Mouse (Mus musculus): ENCODE results near the gene Ctla4. TPM values are rescaled to one million over a fixed set of nuclear protein-coding genes. Genes with fewer than 3 reads are reported as not detected.

Gene Ctla4
- polyA plus RNA-seq (2015; fragmentation: Nextera tagmentation; extraction: Ambion mirVana) = not detected in 2 replicates

DNA sequence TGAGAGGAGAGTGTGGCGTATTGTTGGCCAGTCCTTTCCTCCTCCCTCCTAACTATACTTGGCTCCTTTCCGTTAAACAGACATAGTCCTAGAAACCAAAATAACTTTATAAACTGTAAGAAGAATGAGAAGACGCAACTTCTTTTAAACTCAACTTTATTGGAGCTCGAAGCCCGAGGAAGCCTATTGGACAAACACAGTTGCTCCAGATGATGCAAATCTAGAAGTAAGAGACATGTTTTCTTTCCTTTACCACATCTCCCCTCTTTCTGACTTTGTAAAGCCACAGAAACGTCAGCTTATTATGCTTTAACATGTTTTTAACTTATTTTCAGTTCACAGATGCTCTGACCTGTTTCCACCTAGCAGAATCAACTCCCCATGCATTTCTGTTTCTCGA, at the start of gene Ctla4:
Gene Ctla4, plus strand, starts transcription at position 20 of the 400 bp plus-strand sequence.
- no peak within 1 kb of the TSS for H3K4me2 ChIP-seq
- WGBS = 84% methylated on average over 7 of the region's 7 CpGs
- no peaks in the 10 kb centered on the region for H3K36me3 ChIP-seq
- no peaks in the 10 kb centered on the region for H3K4me1 ChIP-seq
- H3K27ac ChIP-seq = no peak within 1 kb of the TSS
- no peak within 1 kb of the TSS for H3K4me3 ChIP-seq (replicated peaks)
- no peaks in the 10 kb centered on the region for H3K27me3 ChIP-seq
- H3K9ac ChIP-seq = no peak within 1 kb of the TSS
- H3K9me3 ChIP-seq (replicated peaks) = no peaks in the 10 kb centered on the region
- no peak for ATAC-seq (replicated peaks; ENCODE audit: low FRiP score)

DNA sequence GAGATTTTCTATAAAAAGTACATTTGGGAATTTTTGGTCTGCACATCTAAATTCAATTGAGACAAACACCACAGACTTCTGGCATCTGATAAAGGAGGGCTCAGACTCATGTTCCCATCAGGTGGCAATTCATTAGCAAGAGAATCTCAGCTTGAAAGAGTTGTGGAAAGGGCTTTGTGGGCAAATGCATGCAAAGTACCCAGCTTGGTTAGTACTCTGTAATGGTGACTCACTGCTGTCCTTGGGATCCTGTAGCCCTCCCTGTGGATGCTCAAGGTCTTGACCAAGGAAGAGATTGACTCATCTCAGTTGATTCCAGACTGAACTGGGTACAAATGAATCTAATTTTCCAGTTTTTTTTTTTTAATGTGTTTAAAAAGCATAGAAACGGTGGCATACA, 47.6 kb upstream of the Ctla4 start:
- WGBS = 74% methylated on average over 1 of the region's 1 CpGs
- ATAC-seq (replicated peaks; ENCODE audit: low FRiP score) = no peak
- no peaks in the 10 kb centered on the region for H3K4me1 ChIP-seq

DNA sequence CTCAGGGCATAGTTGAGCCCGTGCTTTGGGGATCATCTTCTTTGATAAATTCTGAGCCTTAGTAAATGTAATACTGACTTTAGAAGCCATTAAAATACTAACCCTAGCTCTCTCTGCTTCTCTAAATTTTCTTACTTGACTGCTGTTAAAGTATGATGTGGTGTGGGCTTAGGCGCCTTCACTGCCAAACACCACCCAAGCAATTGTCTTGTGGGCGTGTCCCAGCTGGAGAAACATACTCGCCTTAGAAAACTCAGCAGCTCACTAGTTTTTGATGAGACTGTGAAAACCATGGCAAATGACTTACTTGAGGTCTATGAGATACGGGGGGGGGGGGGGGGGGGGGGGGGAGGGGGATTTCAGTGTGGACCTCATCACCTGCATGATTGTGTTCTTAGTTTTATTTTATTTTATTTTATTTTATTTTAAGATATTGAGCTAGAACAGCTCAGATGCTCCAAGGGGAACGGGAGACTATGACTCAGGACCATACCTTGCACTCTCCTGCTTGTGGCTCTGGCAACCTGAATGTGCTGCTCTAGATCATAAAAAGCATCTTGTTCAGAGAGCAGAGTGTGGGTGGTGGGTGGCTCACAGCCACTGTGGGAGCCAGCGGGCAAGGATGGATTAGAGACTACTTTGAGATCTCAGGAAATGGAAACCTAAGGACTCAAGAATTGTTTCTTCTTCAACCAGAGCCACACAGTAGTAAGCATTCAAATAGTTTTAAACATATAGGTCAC, 41.3 kb upstream of the Ctla4 start:
- ATAC-seq (replicated peaks; ENCODE audit: low FRiP score) = no peak
- Histone ChIP-seq H3K9me3 (replicated peaks) (no peaks in the 10 kb centered on the region), H3K27ac (no peak overlapping the region), H3K4me2 (no peak overlapping the region), H3K4me3 (replicated peaks) (no peak overlapping the region), H3K36me3 (no peaks in the 10 kb centered on the region), H3K4me1 (no peaks in the 10 kb centered on the region), H3K27me3 (no peaks in the 10 kb centered on the region), H3K9ac (no peak overlapping the region)
- WGBS = 92% methylated on average over 6 of the region's 7 CpGs

More for the DNA sequence above, 47.6 kb upstream of the Ctla4 start:
- Histone ChIP-seq H3K36me3 (no peaks in the 10 kb centered on the region), H3K9me3 (replicated peaks) (no peaks in the 10 kb centered on the region), H3K9ac (no peak overlapping the region), H3K4me2 (no peak overlapping the region), H3K27ac (no peak overlapping the region), H3K4me3 (replicated peaks) (no peak overlapping the region), H3K27me3 (no peaks in the 10 kb centered on the region)

GRCm38 (mm10) chr1:60846616-60847275, 40.1 kb upstream of the Ctla4 start:
- no peak for ATAC-seq (replicated peaks; ENCODE audit: low FRiP score)
- 66% methylated on average over 4 of the region's 4 CpGs for WGBS
- no peaks in the 10 kb centered on the region for H3K36me3 ChIP-seq
- no peak overlapping the region for H3K4me2 ChIP-seq
- H3K9ac ChIP-seq = no peak overlapping the region
- H3K9me3 ChIP-seq (replicated peaks) = no peaks in the 10 kb centered on the region
- H3K4me1 ChIP-seq = no peaks in the 10 kb centered on the region
- H3K4me3 ChIP-seq (replicated peaks) = no peak overlapping the region
- H3K27me3 ChIP-seq = no peaks in the 10 kb centered on the region
- no peak overlapping the region for H3K27ac ChIP-seq

DNA sequence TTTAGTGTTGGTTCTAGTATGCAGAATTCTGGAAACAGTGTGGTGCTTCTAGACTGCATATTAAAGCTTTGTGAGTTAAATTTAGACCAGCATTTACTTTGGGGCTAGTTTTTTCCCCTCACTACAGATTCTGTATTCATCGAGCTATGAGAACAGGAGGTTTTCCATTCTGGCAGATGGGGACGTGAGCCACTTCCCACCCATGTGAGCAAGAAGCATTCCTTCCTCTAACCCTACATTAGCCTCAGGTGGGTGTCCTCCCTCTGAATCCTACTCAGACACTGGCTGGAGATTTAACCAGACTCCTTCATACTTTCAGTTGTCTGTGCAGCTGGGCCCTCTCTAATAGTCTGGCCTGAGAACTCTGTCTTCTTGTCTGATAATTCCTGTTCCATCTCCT, 37.7 kb upstream of the Ctla4 start:
- no peak for ATAC-seq (replicated peaks; ENCODE audit: low FRiP score)
- 85% methylated on average over 2 of the region's 2 CpGs for WGBS

DNA sequence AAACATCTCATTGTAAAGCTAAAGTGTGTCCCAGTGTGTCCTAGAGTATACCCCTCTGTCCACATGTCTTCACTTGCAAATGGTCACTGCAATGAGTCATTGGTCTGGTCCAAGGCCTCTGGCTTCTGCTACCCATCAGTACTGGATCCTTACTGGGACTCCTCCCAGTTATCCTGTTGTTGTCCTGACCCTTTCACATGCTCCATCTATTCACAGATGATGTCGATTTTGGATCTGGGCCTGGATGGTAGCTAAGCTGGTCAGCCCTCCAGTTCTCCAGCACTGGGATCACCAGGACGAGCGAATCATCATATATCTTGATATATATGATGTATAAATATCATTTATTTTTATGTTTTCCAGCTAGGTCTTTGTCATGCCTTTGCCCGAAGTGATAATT, 37.0 kb upstream of the Ctla4 start:
- Histone ChIP-seq H3K9me3 (replicated peaks) (no peaks in the 10 kb centered on the region), H3K27ac (no peak overlapping the region), H3K4me3 (replicated peaks) (no peak overlapping the region), H3K27me3 (no peaks in the 10 kb centered on the region), H3K36me3 (no peaks in the 10 kb centered on the region), H3K4me1 (0 out of 2 replicates have a peak, but pooled peaks cover 4% of the 10 kb centered on the region), H3K9ac (no peak overlapping the region), H3K4me2 (no peak overlapping the region)
- no peak for ATAC-seq (replicated peaks; ENCODE audit: low FRiP score)
- WGBS = 87% methylated on average over 4 of the region's 4 CpGs

More for the DNA sequence above, 37.7 kb upstream of the Ctla4 start:
- Histone ChIP-seq H3K4me1 (0 out of 2 replicates have a peak, but pooled peaks cover 4% of the 10 kb centered on the region), H3K4me3 (replicated peaks) (no peak overlapping the region), H3K9me3 (replicated peaks) (no peaks in the 10 kb centered on the region), H3K27me3 (no peaks in the 10 kb centered on the region), H3K36me3 (no peaks in the 10 kb centered on the region), H3K27ac (no peak overlapping the region), H3K9ac (no peak overlapping the region), H3K4me2 (no peak overlapping the region)

DNA sequence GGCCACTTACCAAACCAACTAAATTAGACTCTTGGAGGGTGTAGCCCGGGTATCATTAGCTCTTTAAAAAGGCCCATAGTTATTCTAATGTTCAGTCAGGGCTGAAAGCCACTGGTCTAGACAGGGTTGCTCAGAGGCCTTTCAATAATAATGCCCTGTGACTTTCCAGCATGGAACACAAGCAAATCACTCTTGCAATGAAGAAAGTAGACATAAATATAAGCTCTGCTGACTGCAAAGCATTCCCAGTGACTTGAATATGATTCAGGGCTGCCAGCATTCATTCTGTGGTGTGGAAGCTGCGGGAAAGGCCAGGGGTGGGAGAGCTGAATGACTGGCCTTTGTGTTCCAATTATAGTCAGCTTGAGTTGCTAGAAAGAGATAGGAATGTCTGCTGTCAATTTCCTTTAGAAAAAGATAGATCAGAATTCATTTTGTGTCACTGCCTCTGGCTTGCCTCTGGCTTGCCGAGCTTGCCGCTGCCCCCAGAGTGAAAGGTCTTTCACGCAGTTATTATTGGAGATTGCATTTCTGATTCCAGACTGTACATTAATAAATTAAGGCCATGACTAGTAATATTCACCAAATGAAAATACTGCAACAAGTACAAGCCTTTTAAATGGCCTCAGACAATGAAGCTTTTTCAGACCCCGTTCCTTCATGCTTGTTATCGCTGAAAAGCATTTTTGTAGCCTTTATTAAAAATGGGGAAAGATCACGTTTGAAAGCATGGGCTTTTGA, 35.6 kb upstream of the Ctla4 start:
- 0 out of 2 replicates have a peak, but pooled peaks cover 4% of the 10 kb centered on the region for H3K4me1 ChIP-seq
- no peaks in the 10 kb centered on the region for H3K27me3 ChIP-seq
- H3K9ac ChIP-seq = no peak overlapping the region
- H3K4me2 ChIP-seq = no peak overlapping the region
- no peaks in the 10 kb centered on the region for H3K9me3 ChIP-seq (replicated peaks)
- no peak overlapping the region for H3K4me3 ChIP-seq (replicated peaks)
- H3K36me3 ChIP-seq = no peaks in the 10 kb centered on the region
- no peak for ATAC-seq (replicated peaks; ENCODE audit: low FRiP score)
- H3K27ac ChIP-seq = no peak overlapping the region
- 63% methylated on average over 8 of the region's 8 CpGs for WGBS

DNA sequence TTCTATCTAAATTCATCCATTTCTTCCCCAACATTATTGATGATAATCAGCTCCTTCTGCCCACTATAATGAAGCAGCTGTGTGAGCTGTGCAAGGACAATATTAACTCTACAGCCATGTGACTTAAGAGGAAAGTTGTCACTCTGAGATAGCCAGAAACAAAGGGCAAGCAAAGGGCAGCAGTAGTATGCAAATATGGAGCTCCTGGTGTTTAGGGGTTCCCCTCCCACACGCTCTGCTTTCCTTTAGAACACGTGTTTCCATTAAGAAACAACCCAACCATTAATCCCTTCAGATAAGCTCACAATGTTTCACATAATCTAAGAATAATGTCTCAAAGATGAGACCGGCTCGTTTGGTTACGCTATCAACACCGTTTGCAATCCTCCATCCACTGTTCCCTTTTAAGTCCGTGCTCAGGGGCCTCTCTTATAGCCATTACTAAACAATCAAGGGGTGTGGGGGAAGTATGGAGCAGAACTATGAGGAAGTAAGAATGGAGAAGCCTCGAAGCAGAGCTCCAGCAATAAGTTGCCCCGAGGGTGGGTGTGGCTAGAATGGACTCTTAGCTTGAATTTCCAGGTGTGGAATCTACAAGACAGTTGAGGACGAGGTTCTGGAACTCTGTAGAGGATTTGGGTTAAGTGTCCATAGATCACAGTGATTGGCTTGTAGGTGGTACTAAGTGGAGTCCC, 34.6 kb upstream of the Ctla4 start:
- Histone ChIP-seq H3K27me3 (no peaks in the 10 kb centered on the region), H3K9me3 (replicated peaks) (no peaks in the 10 kb centered on the region), H3K9ac (no peak overlapping the region), H3K4me3 (replicated peaks) (no peak overlapping the region), H3K36me3 (no peaks in the 10 kb centered on the region), H3K4me2 (no peak overlapping the region), H3K27ac (no peak overlapping the region), H3K4me1 (0 out of 2 replicates have a peak, but pooled peaks cover 4% of the 10 kb centered on the region)
- no peak for ATAC-seq (replicated peaks; ENCODE audit: low FRiP score)
- WGBS = 63% methylated on average over 10 of the region's 10 CpGs

- no peaks in the 10 kb centered on the region for H3K9me3 ChIP-seq (replicated peaks)
- no peaks in the 10 kb centered on the region for H3K36me3 ChIP-seq
- H3K4me1 ChIP-seq = 0 out of 2 replicates have a peak, but pooled peaks cover 4% of the 10 kb centered on the region
- H3K27me3 ChIP-seq = no peaks in the 10 kb centered on the region
- no peak overlapping the region for H3K27ac ChIP-seq
- no peak overlapping the region for H3K4me3 ChIP-seq (replicated peaks)
- H3K9ac ChIP-seq = no peak overlapping the region
- 84% methylated on average over 6 of the region's 6 CpGs for WGBS
- no peak for ATAC-seq (replicated peaks; ENCODE audit: low FRiP score)
- no peak overlapping the region for H3K4me2 ChIP-seq
Measured at GRCm38 (mm10) chr1:60852770-60853147, 34.0 kb upstream of the Ctla4 start.

- no peak overlapping the region for H3K4me3 ChIP-seq (replicated peaks)
- H3K9me3 ChIP-seq (replicated peaks) = no peaks in the 10 kb centered on the region
- H3K27ac ChIP-seq = no peak overlapping the region
- H3K36me3 ChIP-seq = no peaks in the 10 kb centered on the region
- ATAC-seq (replicated peaks; ENCODE audit: low FRiP score) = no peak
- H3K9ac ChIP-seq = no peak overlapping the region
- H3K4me2 ChIP-seq = no peak overlapping the region
- no peaks in the 10 kb centered on the region for H3K27me3 ChIP-seq
- 59% methylated on average over 7 of the region's 7 CpGs for WGBS
- H3K4me1 ChIP-seq = 0 out of 2 replicates have a peak, but pooled peaks cover 4% of the 10 kb centered on the region
Measured at GRCm38 (mm10) chr1:60853330-60853956, 33.4 kb upstream of the Ctla4 start.

DNA sequence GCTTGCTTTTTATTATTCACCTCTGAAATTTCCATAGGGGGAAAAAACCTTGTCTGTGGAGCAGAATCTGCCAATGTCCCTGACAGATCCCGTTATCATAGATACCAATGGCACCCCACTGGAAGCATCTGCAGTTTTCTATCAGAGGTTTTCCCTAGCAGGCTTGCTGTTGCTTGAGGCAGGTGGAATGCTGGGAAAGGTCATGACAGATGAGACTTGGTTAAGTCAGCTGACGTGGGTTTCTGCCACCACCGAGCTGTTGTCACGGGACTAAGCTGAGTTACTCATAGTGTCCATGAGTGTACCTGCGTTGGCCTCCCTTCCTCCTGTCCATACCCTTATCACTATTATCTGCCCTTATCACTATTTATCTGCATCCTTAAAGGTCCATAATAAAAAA, 32.8 kb upstream of the Ctla4 start:
- Histone ChIP-seq H3K9me3 (replicated peaks) (no peaks in the 10 kb centered on the region), H3K27ac (no peak overlapping the region), H3K4me1 (0 out of 2 replicates have a peak, but pooled peaks cover 4% of the 10 kb centered on the region), H3K4me2 (no peak overlapping the region), H3K27me3 (no peaks in the 10 kb centered on the region), H3K36me3 (no peaks in the 10 kb centered on the region), H3K4me3 (replicated peaks) (no peak overlapping the region), H3K9ac (no peak overlapping the region)
- ATAC-seq (replicated peaks; ENCODE audit: low FRiP score) = no peak
- whole genome bisulfite sequencing = 88% methylated on average over 5 of the region's 5 CpGs
